Mouse (Mus musculus) gastrocnemius, postnatal 4 days (tissue): ENCODE data around the gene Rnf34. TPM values are rescaled to one million over a fixed set of nuclear protein-coding genes. Genes with fewer than 3 reads are reported as not detected.

ENCODE experiments used
- DNase-seq, 2 experiments: peaks; one replicate each; pipeline ENCODE4 v3.0.0; 2021 to 2022; ENCODE audit warnings: low spot score in 2 of 2, mixed read lengths in 2 of 2
- total RNA-seq, 2 experiments: library from RNA; stranded (reverse); gene quantifications; 2 replicates each; pipeline ENCODE4 v1.2.3; 2021

The Rnf34 gene
- total RNA-seq, 2 experiments from 2014 or later: 17.6 to 20.1 TPM

- DNase-seq: no peak
Measured at GRCm38 (mm10) chr5:122863053-122863452, 13.2 kb downstream of the Rnf34 start.

GRCm38 (mm10) chr5:122872626-122873025, 22.8 kb downstream of the Rnf34 start:
- DNase-seq: no peak

- no peak for DNase-seq
Measured at GRCm38 (mm10) chr5:122873573-122873972, 23.7 kb downstream of the Rnf34 start.

GRCm38 (mm10) chr5:122874359-122874758, 24.5 kb downstream of the Rnf34 start:
- DNase-seq: no peak

GRCm38 (mm10) chr5:122876671-122877070, 26.8 kb downstream of the Rnf34 start:
- DNase-seq: no peak

GRCm38 (mm10) chr5:122880241-122880980, 30.6 kb downstream of the Rnf34 start:
- DNase-seq: no peak

- peak in 1 of 2 experiments; percentile 63 for DNase-seq
Measured at GRCm38 (mm10) chr5:122881313-122881712, 31.5 kb downstream of the Rnf34 start.

GRCm38 (mm10) chr5:122882256-122883050, 32.6 kb downstream of the Rnf34 start:
- no peak for DNase-seq

GRCm38 (mm10) chr5:122883237-122883636, 33.4 kb downstream of the Rnf34 start:
- DNase-seq: no peak

GRCm38 (mm10) chr5:122883652-122884235, 33.9 kb downstream of the Rnf34 start:
- DNase-seq: no peak

- no peak for DNase-seq
Measured at GRCm38 (mm10) chr5:122884594-122885348, 34.9 kb downstream of the Rnf34 start.

GRCm38 (mm10) chr5:122887033-122887432, 37.2 kb downstream of the Rnf34 start:
- no peak for DNase-seq

GRCm38 (mm10) chr5:122887926-122888611, 38.2 kb downstream of the Rnf34 start:
- no peak for DNase-seq

- DNase-seq: no peak
Measured at GRCm38 (mm10) chr5:122888612-122889214, 38.9 kb downstream of the Rnf34 start.

- DNase-seq: no peak
Measured at GRCm38 (mm10) chr5:122890396-122890795, 40.5 kb downstream of the Rnf34 start.

- DNase-seq: no peak
Measured at GRCm38 (mm10) chr5:122893270-122893669, 43.4 kb downstream of the Rnf34 start.

GRCm38 (mm10) chr5:122894007-122894637, 44.3 kb downstream of the Rnf34 start:
- DNase-seq: no peak

- DNase-seq: no peak
Measured at GRCm38 (mm10) chr5:122894821-122895220, 45.0 kb downstream of the Rnf34 start.

GRCm38 (mm10) chr5:122898153-122898552, 48.3 kb downstream of the Rnf34 start:
- no peak for DNase-seq
